Mouse (Mus musculus) ES-E14 (cell line): ENCODE results near the gene Olfr1193.
"Not testable (repeated sequence)": the region's sequence is repeated elsewhere in the genome, so short reads cannot be mapped to it uniquely, and the experiment has no call there.

Experiments
- CHD2 ChIP-seq: IDR thresholded peaks from 2 replicates; pipeline ENCODE4 v1.6.1; 2014; ENCODE audit warnings: mild to moderate bottlenecking, low read depth, low read length, inconsistent platforms
- MAFK ChIP-seq: IDR thresholded peaks from 2 replicates; pipeline ENCODE4 v1.6.1; 2014; ENCODE audit warnings: mild to moderate bottlenecking, low read depth, low read length, inconsistent platforms; ENCODE audit not compliant: insufficient read depth
- ZC3H11A ChIP-seq: IDR thresholded peaks from 2 replicates; pipeline ENCODE4 v1.6.1; 2012; ENCODE audit warnings: low read depth, mild to moderate bottlenecking, inconsistent platforms, low read length, borderline replicate concordance
- ZNF384 ChIP-seq: IDR thresholded peaks from 2 replicates; pipeline ENCODE4 v1.6.1; 2012; ENCODE audit warnings: low read depth, low read length, inconsistent platforms

GRCm38 (mm10) chr2:88640242-88640641 lies 35.2 kb upstream of the Olfr1193 start, which contains the start of gene Olfr1191-ps1:
- TF ChIP-seq ZNF384, MAFK, ZC3H11A, CHD2: not testable (repeated sequence)
